Mouse (Mus musculus): ENCODE data around the gene Hacd1.
"Not testable (repeated sequence)": the region's sequence is repeated elsewhere in the genome, so short reads cannot be mapped to it uniquely, and the experiment has no call there.

Hacd1 gene

DNA sequence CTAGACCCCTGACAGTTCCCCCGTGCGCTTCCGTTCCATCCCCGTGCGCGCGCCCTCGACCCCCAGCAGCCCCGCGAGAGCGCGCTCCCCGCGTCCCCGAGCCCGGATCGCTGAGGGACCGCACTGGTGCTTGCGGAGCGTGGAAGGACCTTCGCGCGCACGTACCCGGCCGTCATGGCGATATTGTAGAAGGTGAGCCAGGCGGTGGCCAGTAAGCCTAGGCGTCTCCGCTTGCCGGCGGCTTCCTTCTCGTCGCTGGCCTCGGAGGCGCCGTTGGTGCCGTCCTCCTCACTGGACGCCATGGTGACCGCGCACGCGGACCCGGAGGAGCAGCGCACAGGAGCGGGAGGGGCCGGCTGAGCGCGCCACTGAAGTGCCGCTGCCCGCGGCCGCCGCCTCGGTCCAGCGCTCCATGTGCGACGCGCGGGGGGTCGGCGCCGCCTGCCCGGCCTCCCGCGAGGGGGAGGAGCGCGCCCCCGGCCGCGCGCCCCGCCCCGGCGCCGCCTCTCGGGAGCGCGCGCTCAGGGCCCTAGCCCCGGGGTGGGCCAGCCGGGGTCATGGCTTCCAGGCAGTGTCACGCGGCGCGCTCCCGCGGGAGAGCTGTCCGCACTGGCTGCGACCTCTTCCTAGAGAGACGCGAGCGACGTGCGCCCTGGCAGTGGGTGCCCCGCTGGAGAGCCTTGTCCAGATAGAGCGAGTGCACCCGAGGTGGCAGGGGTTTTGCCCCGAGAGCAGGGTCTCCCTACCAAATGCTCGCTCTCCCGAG, at the start of gene Hacd1:
Gene Hacd1, minus strand, starts transcription at position 570 of the 766 bp plus-strand sequence.
- DNase-seq (ENCODE audit: low read depth) = no peak

DNA sequence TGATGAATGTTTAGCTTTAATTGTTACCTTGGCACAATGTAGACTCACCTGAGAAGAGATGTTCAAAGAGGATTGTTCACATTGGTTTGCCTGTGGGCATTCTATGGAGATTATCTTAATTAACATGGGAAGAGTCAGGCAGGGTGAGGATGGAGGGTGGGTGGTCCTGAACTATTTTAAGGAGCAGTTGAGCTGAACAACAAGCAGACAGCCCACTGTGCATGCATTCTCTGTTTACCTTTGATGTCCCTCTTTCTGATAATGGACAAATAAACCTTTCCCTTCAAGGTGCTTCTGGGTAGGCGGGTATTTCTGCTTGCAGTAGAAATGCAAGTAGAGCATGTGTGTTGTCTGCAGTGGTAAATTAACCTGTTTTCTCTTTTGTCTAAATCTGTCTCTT, 48.0 kb upstream of the Hacd1 start:
- DNase-seq (ENCODE audit: low read depth) = no peak

DNA sequence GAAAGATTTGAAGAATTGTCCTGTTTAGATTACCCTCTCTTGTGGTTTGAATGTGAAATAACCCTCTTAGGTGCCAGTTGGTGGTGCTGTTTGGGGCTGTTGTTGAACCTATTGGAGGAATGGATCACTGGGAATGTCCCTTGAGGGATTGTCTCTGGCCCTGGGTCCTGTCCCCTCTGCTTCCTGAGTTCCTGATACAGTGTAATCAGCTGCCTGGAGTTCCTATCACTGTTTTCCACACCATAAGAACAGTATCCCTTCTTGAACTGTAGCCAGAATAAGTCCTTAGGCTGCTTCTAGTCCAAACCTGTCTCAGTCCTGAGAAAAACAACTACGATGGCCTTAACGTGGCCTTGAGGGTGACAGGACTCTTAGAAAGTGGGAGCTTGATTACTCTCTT, 46.7 kb upstream of the Hacd1 start:
- DNase-seq (ENCODE audit: low read depth) = no peak

DNA sequence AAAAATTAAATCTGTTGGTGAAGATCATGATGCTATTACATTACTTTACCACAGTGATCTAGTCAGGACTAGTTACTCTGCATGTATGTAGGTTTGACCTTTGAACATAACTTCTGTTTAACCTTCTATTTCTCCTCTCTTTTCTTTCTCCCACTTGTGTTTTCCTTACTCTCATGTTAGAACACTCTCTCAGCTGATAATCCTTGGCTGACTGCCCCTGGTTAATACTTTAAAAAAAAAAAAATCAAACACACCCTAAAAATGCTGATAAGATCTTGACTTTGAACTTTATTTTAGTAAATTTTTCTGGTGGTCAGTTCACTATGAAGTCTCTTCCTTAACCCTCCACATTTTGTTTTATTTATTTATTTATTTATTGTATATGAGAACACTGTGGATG, 44.6 kb upstream of the Hacd1 start:
- no peak for DNase-seq (ENCODE audit: low read depth)

DNA sequence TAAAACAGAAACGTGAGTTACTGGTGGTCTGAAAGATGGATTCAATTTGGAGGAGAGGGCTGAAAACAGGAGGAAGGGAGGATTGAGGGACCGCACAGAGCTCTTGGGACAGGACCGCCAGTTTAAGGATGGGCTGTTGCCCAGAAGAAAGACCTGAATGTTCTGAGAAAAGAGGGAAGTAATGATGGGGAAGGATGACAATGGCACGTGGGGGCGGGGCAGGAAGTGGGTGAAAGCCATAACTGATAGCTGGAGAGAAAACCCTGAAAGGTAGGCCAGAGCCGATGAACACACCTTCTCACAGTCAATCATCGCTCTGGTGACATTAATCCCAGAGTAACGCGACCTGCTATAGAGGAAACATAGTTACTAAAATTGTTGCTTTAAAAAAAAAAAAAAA, 22.6 kb upstream of the Hacd1 start:
- DNase-seq (ENCODE audit: low read depth) = not testable (repeated sequence)

DNA sequence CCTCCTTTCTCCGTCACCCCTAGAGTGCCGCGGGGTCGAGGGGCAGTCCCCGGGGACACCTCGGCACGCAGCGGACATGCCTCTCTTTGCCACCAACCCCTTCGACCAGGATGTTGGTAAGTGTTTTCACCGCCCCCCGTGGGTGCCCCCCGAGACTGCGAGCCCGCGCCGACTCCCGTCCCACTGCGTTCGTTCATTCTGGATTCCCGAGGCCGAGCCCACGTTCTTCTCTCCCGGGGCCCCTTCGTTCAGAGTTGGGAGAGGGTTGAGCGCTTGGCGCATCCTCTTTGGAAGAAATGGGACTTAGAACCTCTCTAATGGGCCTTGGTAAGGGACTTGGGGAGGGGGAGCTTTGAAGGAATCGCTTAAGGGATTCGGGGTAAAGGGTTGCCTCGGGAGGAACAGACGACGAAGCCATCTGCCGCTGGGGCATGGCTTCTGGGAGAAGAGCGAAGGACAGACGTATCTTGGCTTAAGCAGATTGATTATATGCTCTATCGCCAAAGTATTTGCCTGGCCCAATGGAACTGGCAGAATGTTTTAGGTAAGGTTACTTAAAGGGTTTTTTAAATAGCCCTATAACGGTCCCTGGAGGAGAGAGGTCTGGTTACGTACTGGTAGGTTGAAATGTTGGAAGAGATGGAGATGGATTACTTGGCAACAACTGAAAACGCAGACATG, 18.4 kb upstream of the Hacd1 start:
- DNase-seq (ENCODE audit: low read depth) = no peak

DNA sequence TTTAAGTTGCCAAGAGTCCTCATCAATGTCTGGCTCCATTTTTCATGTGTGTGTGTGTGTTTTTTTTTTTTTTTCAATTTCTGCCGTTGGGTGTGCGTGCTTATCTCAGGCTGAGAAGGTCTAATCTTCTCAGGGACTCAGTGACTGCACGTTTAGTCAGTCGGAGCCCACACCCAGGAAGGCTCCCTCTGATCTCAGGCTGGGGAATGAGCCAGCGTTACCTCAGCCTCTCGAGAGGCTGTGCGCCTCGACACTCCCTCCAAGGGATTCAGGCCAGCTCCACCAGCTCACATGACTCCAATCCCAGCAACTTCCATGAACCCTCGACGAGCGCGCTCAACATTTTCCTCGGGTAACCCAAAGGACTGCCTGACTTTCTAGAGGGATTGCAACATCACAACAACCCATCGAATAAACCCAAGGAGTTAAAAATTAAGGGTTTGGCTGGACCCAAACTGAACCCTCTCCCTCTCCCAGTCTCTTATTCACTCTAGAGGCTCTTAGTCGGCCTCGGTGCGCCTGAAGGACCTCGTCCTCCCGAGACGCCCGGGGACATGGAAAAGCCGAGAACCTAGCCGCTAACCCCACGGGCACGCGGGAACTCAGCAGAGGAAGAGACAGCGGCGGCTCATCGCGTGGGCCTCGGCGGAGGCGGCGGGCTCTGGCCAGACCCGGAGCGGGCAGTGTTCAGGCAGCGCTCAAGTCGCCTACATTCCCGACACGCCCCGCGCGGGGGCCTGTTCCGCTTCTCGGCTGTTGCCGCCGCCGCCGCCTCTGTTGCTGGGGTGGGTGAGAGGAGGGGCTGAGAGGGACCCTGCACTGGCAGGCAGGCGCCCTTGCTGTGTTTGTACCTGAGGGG, 17.7 kb upstream of the Hacd1 start, which contains the start of gene Stam:
Gene Stam, plus strand, starts transcription at position 737 of the 859 bp plus-strand sequence.
- peak; percentile 84 for DNase-seq (ENCODE audit: low read depth)

DNA sequence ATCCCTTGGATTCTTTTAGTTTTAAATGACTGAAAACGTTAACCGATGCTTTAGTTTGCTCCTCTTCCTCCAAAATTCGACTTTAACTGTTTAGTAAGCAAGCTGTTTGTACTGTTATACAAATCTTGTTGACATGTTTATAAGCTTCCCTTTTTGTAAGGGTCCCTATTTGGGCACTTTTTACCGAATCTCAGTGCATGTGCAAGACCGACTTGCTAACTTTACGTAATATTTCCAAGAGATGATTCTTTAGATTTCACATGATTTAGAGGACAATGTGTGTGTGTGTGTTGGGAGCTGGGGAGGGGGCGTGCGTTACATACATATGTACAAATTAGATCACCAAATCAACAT, 17.1 kb upstream of the Hacd1 start:
- DNase-seq (ENCODE audit: low read depth) = no peak

DNA sequence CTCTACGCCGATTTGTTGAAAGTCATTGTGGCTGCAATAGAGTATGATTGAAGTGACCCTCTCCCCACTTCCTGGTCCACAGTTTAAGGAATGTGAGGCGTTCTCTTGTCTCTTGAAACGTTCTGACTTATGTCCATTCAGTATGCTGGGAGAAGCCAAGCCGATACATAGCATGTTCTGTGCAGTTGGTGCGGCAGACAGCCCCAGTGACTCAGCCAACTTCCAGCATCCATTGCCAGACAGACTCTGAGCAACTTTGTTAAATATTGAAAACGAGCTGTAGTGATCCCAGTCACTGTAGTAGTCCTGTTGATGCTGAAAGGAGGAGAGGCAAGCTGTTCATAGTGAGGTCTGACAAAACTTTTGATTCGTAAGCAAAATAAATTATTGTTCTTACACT, 14.5 kb upstream of the Hacd1 start:
- no peak for DNase-seq (ENCODE audit: low read depth)

DNA sequence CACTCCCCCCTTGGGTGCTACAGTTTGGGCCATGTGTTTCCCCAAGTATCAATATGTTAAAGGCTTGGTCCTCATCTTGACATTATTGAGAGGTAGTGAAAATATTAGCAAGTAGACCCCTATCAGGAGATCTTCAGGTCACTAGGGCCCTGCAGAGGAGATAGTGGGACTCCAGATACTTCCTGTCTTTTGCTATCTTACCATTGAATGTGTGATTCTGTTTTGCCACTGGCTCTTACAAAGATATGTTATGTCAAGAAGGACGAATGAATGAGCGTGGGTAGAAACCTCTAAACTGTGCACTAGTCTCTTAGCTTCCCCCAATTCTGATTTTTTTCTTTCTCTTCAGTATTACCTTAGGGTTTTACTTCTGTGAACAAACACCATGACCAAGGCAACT, 13.1 kb upstream of the Hacd1 start:
- no peak for DNase-seq (ENCODE audit: low read depth)

DNA sequence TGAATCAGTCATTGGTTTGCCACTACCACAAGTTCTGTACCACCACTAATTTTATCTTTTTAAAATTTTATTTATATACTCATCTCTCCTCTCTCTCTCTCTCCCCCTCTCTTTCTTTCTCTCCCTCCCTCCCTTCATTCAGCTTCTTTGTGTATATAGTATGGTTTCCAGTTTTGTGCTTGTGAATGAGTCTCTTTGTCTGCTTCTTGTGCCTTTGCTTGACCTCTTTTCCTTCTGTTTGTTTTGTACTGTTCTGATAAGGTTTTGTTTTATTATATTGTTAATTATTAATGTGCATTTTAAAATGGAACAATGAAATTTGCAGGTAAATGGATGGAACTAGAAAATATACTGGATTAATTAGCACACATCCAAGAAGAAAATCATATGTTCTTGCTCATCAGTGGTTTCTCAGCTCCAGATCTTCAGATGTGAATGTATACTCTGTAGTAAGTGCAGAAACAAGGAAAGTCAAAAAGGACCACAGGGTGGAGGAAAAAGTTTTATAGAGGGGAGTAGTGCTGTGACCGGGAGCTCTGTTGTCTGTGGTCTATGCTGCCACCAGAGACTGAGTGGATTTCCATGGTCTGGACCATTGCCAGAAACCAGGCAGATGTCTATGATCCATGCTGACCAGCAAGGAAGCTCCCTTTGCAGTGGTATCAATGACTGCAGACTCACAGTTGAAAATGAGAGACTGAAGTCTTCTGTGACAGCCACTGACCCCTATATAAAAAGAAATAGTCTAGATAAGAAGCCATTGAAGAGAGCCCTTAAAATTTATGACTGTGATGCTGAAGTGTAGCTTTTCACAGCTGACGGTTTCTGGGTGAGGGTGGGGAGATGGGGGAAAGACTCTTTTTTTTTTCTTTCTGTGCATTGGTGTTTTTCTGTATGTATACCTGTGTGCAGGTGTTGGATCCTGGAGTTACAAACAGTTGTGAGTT, 10.0 kb upstream of the Hacd1 start:
- DNase-seq (ENCODE audit: low read depth) = no peak

DNA sequence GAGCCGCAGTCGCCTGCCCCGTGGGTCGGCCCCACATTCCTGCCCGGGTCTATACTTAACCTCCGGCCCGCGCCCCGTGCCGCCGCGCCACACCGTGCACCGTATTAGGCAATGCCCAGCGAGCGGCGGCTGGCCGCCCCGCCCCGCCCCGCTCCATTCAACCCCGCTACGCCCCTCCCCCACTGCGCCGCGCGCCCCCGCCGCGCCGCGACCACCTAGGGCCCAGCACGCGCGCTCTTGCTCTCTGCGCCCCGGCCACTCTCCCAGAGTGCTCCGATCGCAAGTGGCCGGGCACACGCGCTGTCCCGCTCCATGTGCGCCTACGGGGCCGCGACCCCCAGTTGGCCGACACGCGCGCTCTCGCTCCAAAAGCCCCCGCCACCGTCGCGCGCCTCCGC, 768 bp downstream of the Hacd1 start:
- no peak for DNase-seq (ENCODE audit: low read depth)

DNA sequence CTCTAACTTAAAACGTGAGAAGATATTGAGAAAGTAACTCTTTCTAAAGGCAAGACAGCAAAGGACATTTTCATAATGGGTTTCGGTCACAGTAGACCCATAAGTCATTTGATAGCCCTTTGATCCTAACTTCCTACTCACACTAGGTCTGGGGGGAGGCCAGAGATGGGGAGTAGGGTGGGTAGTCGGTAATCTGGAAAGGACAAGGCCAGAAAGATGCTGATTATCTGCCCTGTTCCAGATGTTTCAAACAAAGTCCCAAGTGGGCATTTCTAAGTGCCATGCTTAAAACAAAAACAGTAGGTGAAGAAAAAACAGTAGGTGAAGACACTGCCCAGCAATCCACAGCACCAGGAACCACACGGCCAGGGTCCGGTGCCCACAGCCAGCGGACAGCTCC, 1.2 kb downstream of the Hacd1 start:
- no peak for DNase-seq (ENCODE audit: low read depth)

DNA sequence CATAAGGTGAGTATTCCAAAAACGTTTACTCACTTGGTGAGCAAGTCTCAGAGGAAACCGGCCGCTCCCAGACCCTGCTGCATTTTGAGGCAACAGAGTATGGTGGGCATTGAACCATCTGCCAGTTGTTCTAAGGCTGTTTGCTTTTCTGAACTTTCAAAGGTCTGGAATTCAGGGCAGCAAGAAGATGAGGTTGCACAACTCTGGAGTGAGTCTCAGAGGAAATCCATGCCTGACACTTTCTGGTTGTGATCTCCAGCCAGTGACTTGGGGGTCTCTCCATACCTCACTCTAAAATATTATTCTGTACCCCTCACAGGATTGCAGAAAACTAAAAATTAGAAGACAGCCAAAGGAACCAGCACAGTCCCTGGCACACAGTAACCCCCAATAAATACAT, 1.8 kb downstream of the Hacd1 start:
- DNase-seq (ENCODE audit: low read depth) = no peak

DNA sequence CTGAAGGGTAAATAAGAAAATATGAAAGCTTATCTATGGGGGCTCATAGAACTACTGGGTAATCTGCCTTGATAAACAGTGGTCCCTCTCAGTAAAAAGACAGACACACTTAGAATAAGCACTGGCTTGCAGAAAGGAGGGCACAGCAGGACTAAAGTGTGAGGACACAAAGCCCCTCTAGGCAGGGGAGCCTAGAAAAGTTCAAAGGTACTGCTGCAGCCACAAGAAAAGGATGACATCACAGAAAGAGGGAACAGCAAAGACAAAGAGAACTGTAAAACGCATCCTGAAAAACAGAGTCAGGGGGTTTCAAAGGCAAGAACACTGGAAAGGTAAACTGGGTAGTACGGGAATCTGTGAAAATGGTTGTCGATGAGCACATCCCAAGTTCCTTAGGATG, 2.3 kb downstream of the Hacd1 start:
- no peak for DNase-seq (ENCODE audit: low read depth)

DNA sequence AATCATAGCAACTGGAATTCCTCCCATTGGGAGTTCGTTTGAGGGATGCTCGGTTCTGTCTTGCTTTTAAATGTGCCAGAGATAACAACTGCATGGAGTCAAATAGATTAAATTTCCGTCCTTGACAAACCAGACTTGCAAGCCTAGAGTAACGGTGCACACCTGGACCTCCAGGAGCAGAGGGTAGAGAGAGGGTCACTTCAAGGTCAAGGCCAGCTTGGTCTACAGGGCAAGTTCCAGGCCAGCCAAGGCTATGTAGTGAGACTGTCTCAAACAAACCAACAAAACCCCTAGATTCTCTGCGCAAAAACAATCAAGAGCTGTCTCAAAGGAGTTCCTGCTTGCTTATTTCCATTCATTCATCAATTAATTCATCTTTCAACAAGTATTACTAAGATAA, 7.1 kb downstream of the Hacd1 start:
- no peak for DNase-seq (ENCODE audit: low read depth)

DNA sequence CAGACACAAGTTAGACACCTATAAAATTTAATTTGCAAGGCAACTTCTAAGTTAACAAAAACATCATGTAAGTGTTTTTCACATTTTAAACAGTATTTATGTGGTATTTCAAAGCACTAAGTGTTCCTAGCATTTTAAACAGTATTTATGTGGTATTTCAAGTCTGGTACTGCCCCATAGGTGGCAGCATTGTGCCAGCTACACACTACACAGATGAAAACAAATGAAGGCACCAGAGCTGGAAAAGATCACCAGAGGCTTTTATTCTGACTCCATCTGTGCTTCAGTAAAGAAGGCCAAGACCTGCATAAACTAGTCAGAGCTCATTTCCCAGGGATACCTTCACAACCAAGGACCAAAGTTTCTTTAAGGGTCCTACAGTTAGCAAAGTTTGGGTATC, 7.6 kb downstream of the Hacd1 start:
- peak; percentile 51 for DNase-seq (ENCODE audit: low read depth)

DNA sequence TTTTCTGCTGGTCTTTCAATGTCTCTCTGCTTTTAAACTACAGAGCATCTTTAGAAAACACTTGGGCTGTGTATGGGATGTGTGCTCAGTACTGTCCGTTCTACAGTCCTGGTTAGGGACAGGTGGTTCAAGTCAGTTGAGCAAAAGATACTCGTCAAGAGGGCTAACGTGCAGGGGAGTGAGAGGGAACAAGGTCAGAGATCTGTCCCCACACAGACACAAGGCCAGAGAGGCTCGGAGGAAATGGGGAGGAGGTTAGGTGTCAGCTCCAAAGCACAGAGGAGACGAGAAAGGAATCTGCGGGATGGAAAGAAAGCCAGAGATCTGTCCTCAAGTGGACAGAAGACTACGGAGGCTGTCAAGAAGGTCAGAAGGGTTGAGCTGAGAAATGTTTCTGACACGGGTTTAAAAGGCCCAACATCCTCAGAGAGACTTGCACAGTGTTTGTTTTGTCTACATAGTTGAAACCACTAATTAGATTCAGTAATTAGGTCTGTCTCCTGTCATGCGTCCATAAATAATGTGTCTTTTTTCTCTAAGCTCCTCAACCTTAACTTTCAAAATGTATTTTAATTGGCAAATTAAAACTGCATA, 12.3 kb downstream of the Hacd1 start:
- DNase-seq (ENCODE audit: low read depth) = no peak

DNA sequence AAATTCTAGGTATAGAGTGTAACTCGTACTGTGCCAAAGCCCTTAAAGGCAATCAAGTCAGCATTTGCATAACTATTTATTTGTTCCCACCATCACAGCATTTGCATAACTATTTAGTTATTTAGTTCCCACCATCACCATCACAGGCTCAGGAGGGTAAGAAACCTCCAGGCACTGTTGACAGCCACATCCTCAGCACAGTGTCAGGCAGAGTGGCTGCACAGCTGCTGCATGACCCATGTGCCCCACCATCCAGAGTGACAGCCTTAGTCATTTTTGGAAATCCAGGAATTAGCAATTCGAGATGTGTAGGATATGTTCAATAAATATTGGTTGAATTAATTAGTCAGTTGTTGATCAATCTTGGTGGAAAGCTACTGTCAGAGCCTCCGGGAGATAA, 12.9 kb downstream of the Hacd1 start:
- no peak for DNase-seq (ENCODE audit: low read depth)

DNA sequence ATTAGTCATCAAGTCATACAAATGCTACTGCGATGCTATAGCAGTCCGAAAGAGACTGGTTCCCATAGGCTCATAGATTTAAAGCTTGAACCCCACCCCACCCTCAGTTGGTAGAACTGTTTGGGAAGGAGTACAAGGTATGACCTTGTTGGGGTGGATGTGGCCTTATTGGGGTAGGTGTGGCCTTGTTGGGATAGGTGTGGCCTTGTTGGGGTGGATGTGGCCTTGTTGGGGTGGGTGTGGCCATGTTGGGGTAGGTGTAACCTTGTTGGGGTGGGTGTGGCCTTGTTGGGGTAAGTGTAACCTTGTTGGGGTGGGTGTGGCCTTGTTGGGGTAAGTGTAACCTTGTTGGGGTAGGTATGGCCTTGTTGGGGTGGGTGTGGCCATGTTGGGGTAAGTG, 14.7 kb downstream of the Hacd1 start:
- DNase-seq (ENCODE audit: low read depth) = no peak

DNA sequence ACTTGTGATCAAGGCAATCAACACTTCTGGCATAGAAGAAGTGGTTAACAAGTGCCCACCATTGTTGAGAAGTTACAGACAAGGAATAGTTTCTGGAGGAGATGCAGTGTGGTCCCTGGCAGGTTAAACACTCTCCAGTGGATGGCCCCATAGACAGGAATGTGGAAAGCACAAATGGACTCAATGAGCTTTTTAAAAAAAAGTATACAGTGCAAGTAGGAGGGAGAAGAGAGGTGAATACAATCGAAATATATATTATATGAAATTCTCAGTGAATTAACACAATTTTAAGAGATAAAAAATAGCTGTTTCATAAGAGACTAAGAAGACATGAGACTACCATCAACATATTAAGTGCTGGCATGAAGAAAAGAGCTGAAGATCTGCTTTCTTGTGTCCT, 36.7 kb downstream of the Hacd1 start:
- DNase-seq (ENCODE audit: low read depth) = no peak

Measured in fibroblast of lung, adult 2 months (primary cell).